In genomic region chr2:113952480-113952879, GRCm38 (mm10) we compare ENCODE assay signal across 25 mouse cellular contexts.
DNase-seq lines count a peak whose midpoint lies in the region; ATAC-seq and TF ChIP-seq lines count a peak whose summit lies in the region.
"Had no signal": no experiment of that assay in that cellular context is flagged by ENCODE, and none has a peak within 500 bp of the region (broad histone marks: within the 10 kb centered on the region; RNA-seq: fewer than 3 reads in every experiment).

No protein-coding gene starts in this region.

- dilution Hi-C loops in CH12.LX (cut with MboI; ENCODE audit: extremely low pct_ligation_motif_present, extremely low pct_unique_long_range_greater_than_20kb, low sequenced_read_pairs) = no loop called here

- no peak overlapping the region for H3K27ac ChIP-seq in heart, adult 2 months
- H3K27ac ChIP-seq in heart, embryonic 12.5 days (ENCODE audit: poor library complexity, severe bottlenecking) = no peak overlapping the region
- no peak overlapping the region for H3K27ac ChIP-seq in heart, postnatal 0 days (ENCODE audit: low read depth)
- H3K27ac ChIP-seq in CH12.LX (ENCODE audit: insufficient read depth, low read depth) = no peak overlapping the region
- H3K27ac ChIP-seq: forebrain, embryonic 10.5 days; forebrain, embryonic 13.5 days; heart, embryonic 15.5 days; hindbrain, embryonic 10.5 days; hindbrain, embryonic 13.5 days; intestine, embryonic 15.5 days had no signal

- DNase-seq in heart, adult 2 months = no peak
- DNase-seq in heart, postnatal 0 days (ENCODE audit: low spot score) = peak; percentile 23
- no peak for DNase-seq in heart, postnatal 4 days
- no peak for DNase-seq in CH12.LX (ENCODE audit: extremely low read depth)
- no peak for DNase-seq in thymus, postnatal 10 days (ENCODE audit: low spot score in 2 of 2)
- DNase-seq: adrenal gland, postnatal 10 days; adrenal gland, postnatal 36 days; cerebellum, adult 18-20 months; cerebellum, adult 9-10 months; cerebellum, postnatal 14 days; gastrocnemius, postnatal 10 days; gastrocnemius, postnatal 36 days; kidney, adult 11 months; kidney, adult 8-10 months had no signal

- no peaks in the 10 kb centered on the region for H3K9me3 ChIP-seq in heart, embryonic 12.5 days (replicated peaks)
- no peaks in the 10 kb centered on the region for H3K9me3 ChIP-seq in heart, postnatal 0 days (replicated peaks; ENCODE audit: control insufficient read depth, low read length)
- no peaks in the 10 kb centered on the region for H3K9me3 ChIP-seq in CH12.LX (replicated peaks; ENCODE audit: low read length)
- H3K9me3 ChIP-seq: forebrain, embryonic 10.5 days; forebrain, embryonic 13.5 days; G1E; heart, embryonic 15.5 days; hindbrain, embryonic 10.5 days; hindbrain, embryonic 13.5 days; intestine, embryonic 15.5 days had no signal

- no peaks in the 10 kb centered on the region; the same call in 1 of the 2 replicates for H3K4me1 ChIP-seq in heart, adult 2 months (ENCODE audit: control insufficient read depth, insufficient read depth, low read length)
- no peaks in the 10 kb centered on the region for H3K4me1 ChIP-seq in heart, embryonic 12.5 days (replicated peaks)
- H3K4me1 ChIP-seq in heart, postnatal 0 days (ENCODE audit: control insufficient read depth, insufficient read depth) = no peaks in the 10 kb centered on the region
- no peaks in the 10 kb centered on the region for H3K4me1 ChIP-seq in CH12.LX (ENCODE audit: control insufficient read depth in 1 of 2, insufficient read depth in 2 of 2)
- H3K4me1 ChIP-seq: forebrain, embryonic 10.5 days; forebrain, embryonic 13.5 days; heart, embryonic 15.5 days; hindbrain, embryonic 10.5 days; hindbrain, embryonic 13.5 days; intestine, embryonic 15.5 days had no signal

- H3K9ac ChIP-seq in heart, adult 2 months (ENCODE audit: low read depth, low read length) = no peak overlapping the region
- no peak overlapping the region for H3K9ac ChIP-seq in heart, embryonic 12.5 days
- no peak overlapping the region for H3K9ac ChIP-seq in heart, postnatal 0 days (replicated peaks; ENCODE audit: low read depth, low read length)
- H3K9ac ChIP-seq in CH12.LX (ENCODE audit: insufficient read depth, low read depth) = no peak overlapping the region
- H3K9ac ChIP-seq: forebrain, embryonic 13.5 days; heart, embryonic 15.5 days; hindbrain, embryonic 13.5 days; intestine, embryonic 15.5 days had no signal

- no peaks in the 10 kb centered on the region for H3K36me3 ChIP-seq in heart, adult 2 months (ENCODE audit: control insufficient read depth, insufficient read depth, low read length)
- no peaks in the 10 kb centered on the region for H3K36me3 ChIP-seq in heart, embryonic 12.5 days
- no peaks in the 10 kb centered on the region for H3K36me3 ChIP-seq in heart, postnatal 0 days (replicated peaks; ENCODE audit: control insufficient read depth, insufficient read depth, low read length)
- H3K36me3 ChIP-seq in CH12.LX (replicated peaks in 1 of 2; ENCODE audit: control insufficient read depth in 1 of 2, insufficient read depth in 1 of 2, low read length in 1 of 2) = no peaks in the 10 kb centered on the region
- H3K36me3 ChIP-seq: forebrain, embryonic 10.5 days; G1E; heart, embryonic 15.5 days; hindbrain, embryonic 10.5 days; hindbrain, embryonic 13.5 days; intestine, embryonic 15.5 days had no signal

- in situ Hi-C loops in CH12.LX (cut with MboI; ENCODE audit: low pct_ligation_motif_present, low pct_unique_long_range_greater_than_20kb, low sequenced_read_pairs) = no loop called here

- TF ChIP-seq POLR2A in heart, adult 2 months (IDR thresholded peaks at IDR 0.05; ENCODE audit: insufficient read depth, low read depth, low read length) = no peak
- no peak for TF ChIP-seq POLR2A in CH12.LX (IDR thresholded peaks at IDR 0.05; ENCODE audit: low read depth, low read length)

- TF ChIP-seq CTCF in heart, adult 2 months (IDR thresholded peaks at IDR 0.05) = peak; percentile 62
- TF ChIP-seq CTCF in heart, postnatal 0 days (IDR thresholded peaks at IDR 0.05; ENCODE audit: low read depth) = peak; percentile 13; the same call in 1 of the 2 replicates
- TF ChIP-seq CTCF in CH12.LX (conservative IDR thresholded peaks at IDR 0.05 in 1 of 2, IDR thresholded peaks at IDR 0.05 in 1 of 2; ENCODE audit: low read depth in 2 of 2, low read length in 2 of 2) = 0 out of 4 replicates have a peak, but pooled peaks of 1 of the 2 experiments have one; percentile 15

- no peak overlapping the region for H3K4me3 ChIP-seq in heart, adult 2 months
- no peak overlapping the region for H3K4me3 ChIP-seq in heart, embryonic 12.5 days
- no peak overlapping the region for H3K4me3 ChIP-seq in heart, postnatal 0 days (ENCODE audit: low read depth, low read length)
- H3K4me3 ChIP-seq in CH12.LX (replicated peaks in 1 of 3; ENCODE audit: low read depth in 2 of 3, low read length in 2 of 3, poor library complexity in 1 of 3) = no peak overlapping the region
- H3K4me3 ChIP-seq: forebrain, embryonic 10.5 days; forebrain, embryonic 13.5 days; heart, embryonic 15.5 days; hindbrain, embryonic 10.5 days; hindbrain, embryonic 13.5 days; intestine, embryonic 15.5 days had no signal

- no peak overlapping the region for H3K4me2 ChIP-seq in heart, embryonic 12.5 days
- H3K4me2 ChIP-seq in heart, postnatal 0 days (ENCODE audit: low read depth, low read length) = no peak overlapping the region
- H3K4me2 ChIP-seq in CH12.LX (ENCODE audit: insufficient read depth, low read depth, poor library complexity, severe bottlenecking) = no peak overlapping the region
- H3K4me2 ChIP-seq: forebrain, embryonic 13.5 days; heart, embryonic 15.5 days; hindbrain, embryonic 13.5 days; intestine, embryonic 15.5 days had no signal

- TF ChIP-seq EP300 in heart, adult 2 months (IDR thresholded peaks at IDR 0.05; ENCODE audit: insufficient read depth, low read depth, low read length) = no peak
- no peak for TF ChIP-seq EP300 in heart, postnatal 0 days (IDR thresholded peaks at IDR 0.05; ENCODE audit: low read depth)
- TF ChIP-seq EP300 in CH12.LX (IDR thresholded peaks at IDR 0.05; ENCODE audit: low read length) = no peak

- intact Hi-C loops in heart, adult 2 months (cut with DNase I) = loop anchor here (2.0 to 5.0 kb wide), 2 partner anchors 88 to 190 kb away; no protein-coding TSS in a partner anchor

- ATAC-seq in heart, embryonic 12.5 days (ENCODE audit: insufficient number of reproducible peaks, low FRiP score) = no peak
- ATAC-seq in heart, postnatal 0 days (ENCODE audit: insufficient read depth, low read depth) = peak; percentile 63; the same call in 1 of the 2 replicates
- ATAC-seq: forebrain, embryonic 13.5 days; forebrain, embryonic 16.5 days; hindbrain, embryonic 16.5 days; intestine, embryonic 15.5 days; Patski had no signal

- peak; percentile 4 for TF ChIP-seq RAD21 in CH12.LX (IDR thresholded peaks at IDR 0.05; ENCODE audit: low read depth, low read length)

- no peaks in the 10 kb centered on the region for H3K27me3 ChIP-seq in heart, adult 2 months (ENCODE audit: control insufficient read depth, insufficient read depth, low read length)
- no peaks in the 10 kb centered on the region for H3K27me3 ChIP-seq in heart, embryonic 12.5 days (replicated peaks)
- no peaks in the 10 kb centered on the region for H3K27me3 ChIP-seq in heart, postnatal 0 days (ENCODE audit: control insufficient read depth, insufficient read depth, low read length)
- no peaks in the 10 kb centered on the region for H3K27me3 ChIP-seq in CH12.LX (replicated peaks)
- H3K27me3 ChIP-seq: forebrain, embryonic 13.5 days; heart, embryonic 15.5 days; hindbrain, embryonic 13.5 days; intestine, embryonic 15.5 days; Patski had no signal

- H3K79me2 ChIP-seq in heart, adult 2 months (replicated peaks; ENCODE audit: control insufficient read depth, insufficient read depth, low read length) = no peaks in the 10 kb centered on the region
- no peaks in the 10 kb centered on the region for H3K79me2 ChIP-seq in CH12.LX (replicated peaks; ENCODE audit: control insufficient read depth, extremely low read depth, insufficient read depth, poor library complexity, severe bottlenecking)

TF ChIP-seq in CH12.LX, 34 proteins besides CTCF, POLR2A, EP300 and RAD21:
- TF ChIP-seq UBTF (IDR thresholded peaks at IDR 0.05; ENCODE audit: low read depth, low read length) (no peak), POLR2AphosphoS2 (IDR thresholded peaks at IDR 0.05; ENCODE audit: low read depth, low read length) (no peak), TCF12 (IDR thresholded peaks at IDR 0.05; ENCODE audit: low read depth, low read length) (no peak), NELFE (IDR thresholded peaks at IDR 0.05; ENCODE audit: low read depth, low read length) (no peak), ZNF384 (IDR thresholded peaks at IDR 0.05; ENCODE audit: low read depth, low read length) (no peak), E2F4 (IDR thresholded peaks at IDR 0.05; ENCODE audit: insufficient replicate concordance, low read depth, low read length) (no peak), GABPA (IDR thresholded peaks at IDR 0.05; ENCODE audit: insufficient replicate concordance, low read depth, low read length) (no peak), ZMIZ1 (IDR thresholded peaks at IDR 0.05; ENCODE audit: low read depth, low read length) (no peak)
